Mouse (Mus musculus) kidney, adult 2 months (tissue): ENCODE results near the gene Slc2a13.

Experiments
- CTCF ChIP-seq: fragments of 200-500 bp; conservative IDR thresholded peaks from 2 replicates; pipeline ENCODE4 v1.5.1; 2011; ENCODE audit warnings: low read depth, mild to moderate bottlenecking, control low read depth, low read length, moderate library complexity, mixed read lengths; ENCODE audit not compliant: insufficient read depth, insufficient read length
- POLR2A ChIP-seq: fragments of 200-500 bp; IDR thresholded peaks from one replicate; pipeline ENCODE4 v1.6.1; 2011; ENCODE audit warnings: low read depth, low read length, control low read depth

DNA sequence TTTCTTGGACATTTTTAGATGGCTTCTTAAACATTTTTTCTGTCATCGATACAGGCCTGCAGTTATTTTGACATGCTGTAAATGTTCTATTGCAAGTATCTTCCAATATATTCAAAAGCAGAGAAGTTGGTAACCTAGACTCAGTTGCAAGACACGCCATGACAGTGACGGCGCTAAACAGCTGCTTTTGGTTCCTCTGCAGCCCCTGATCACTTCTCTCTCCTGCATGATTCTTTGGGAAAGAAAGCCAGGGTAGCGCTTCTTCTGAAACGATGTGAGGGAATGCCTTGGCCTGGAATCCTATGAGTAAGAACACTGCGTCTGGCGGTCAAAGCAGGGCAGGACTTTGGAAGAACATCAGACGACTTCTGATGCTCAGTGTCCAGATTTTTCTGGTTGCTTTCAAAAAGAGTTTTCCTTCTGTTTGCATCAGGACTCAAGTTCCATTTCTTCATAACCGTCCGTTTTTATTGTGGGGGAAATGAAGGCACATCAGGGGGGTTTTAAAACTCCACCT is 273.7 kb downstream of the Slc2a13 start:
- TF ChIP-seq POLR2A: no peak
- no peak for TF ChIP-seq CTCF
